Mouse (Mus musculus) thymus, postnatal 10 days (tissue): ENCODE results near the gene Trpv2.

Source experiments
- DNase-seq, 2 experiments: peaks; one replicate each; pipeline ENCODE4 v3.0.0; 2021; ENCODE audit warnings: low spot score in 2 of 2

Trpv2 gene

GRCm38 (mm10) chr11:62629352-62630224 is 55.3 kb downstream of the Trpv2 start:
- DNase-seq, result no peak

- no peak for DNase-seq
Measured at GRCm38 (mm10) chr11:62630225-62630821, 56.0 kb downstream of the Trpv2 start.

- no peak for DNase-seq
Measured at GRCm38 (mm10) chr11:62631138-62631537, 56.9 kb downstream of the Trpv2 start.

GRCm38 (mm10) chr11:62635406-62635805 is 61.1 kb downstream of the Trpv2 start:
- DNase-seq, result no peak

- DNase-seq, result no peak
Measured at GRCm38 (mm10) chr11:62636105-62636839, 62.0 kb downstream of the Trpv2 start.

GRCm38 (mm10) chr11:62636840-62637221 is 62.5 kb downstream of the Trpv2 start:
- DNase-seq, result no peak

GRCm38 (mm10) chr11:62637401-62637800 is 63.1 kb downstream of the Trpv2 start:
- DNase-seq, result no peak

GRCm38 (mm10) chr11:62637806-62638205 is 63.5 kb downstream of the Trpv2 start:
- no peak for DNase-seq

- no peak for DNase-seq
Measured at GRCm38 (mm10) chr11:62638402-62638801, 64.1 kb downstream of the Trpv2 start.

- DNase-seq, result no peak
Measured at GRCm38 (mm10) chr11:62640378-62640777, 66.1 kb downstream of the Trpv2 start.

- no peak for DNase-seq
Measured at GRCm38 (mm10) chr11:62642023-62642844, 67.9 kb downstream of the Trpv2 start.

GRCm38 (mm10) chr11:62643011-62643631 is 68.8 kb downstream of the Trpv2 start:
- no peak for DNase-seq

- no peak for DNase-seq
Measured at GRCm38 (mm10) chr11:62643681-62644363, 69.5 kb downstream of the Trpv2 start.

- DNase-seq, result no peak
Measured at GRCm38 (mm10) chr11:62644602-62645336, 70.5 kb downstream of the Trpv2 start.

GRCm38 (mm10) chr11:62645337-62645675 is 71.0 kb downstream of the Trpv2 start:
- no peak for DNase-seq

- no peak for DNase-seq
Measured at GRCm38 (mm10) chr11:62645732-62646494, 71.6 kb downstream of the Trpv2 start.

GRCm38 (mm10) chr11:62646495-62646843 is 72.2 kb downstream of the Trpv2 start:
- DNase-seq, result no peak

- DNase-seq, result no peak
Measured at GRCm38 (mm10) chr11:62646958-62647515, 72.8 kb downstream of the Trpv2 start.
